Mouse (Mus musculus) A20 (cell line): ENCODE data around the gene Ankrd33b.

Experiments
- DNase-seq: peaks from one replicate; pipeline ENCODE4 v3.0.0-alpha.2; 2011; ENCODE audit warnings: low read depth, low spot score

Ankrd33b gene

GRCm38 (mm10) chr15:31368556-31368955, 1.0 kb upstream of the Ankrd33b start:
- peak; percentile 46 for DNase-seq

GRCm38 (mm10) chr15:31366596-31367480, 688 bp downstream of the Ankrd33b start:
- DNase-seq = peak; percentile 79

GRCm38 (mm10) chr15:31365720-31366591, 1.6 kb downstream of the Ankrd33b start:
- DNase-seq = peak; percentile 76

- DNase-seq = peak; percentile 47
Measured at GRCm38 (mm10) chr15:31365041-31365719, 2.3 kb downstream of the Ankrd33b start.

- no peak for DNase-seq
Measured at GRCm38 (mm10) chr15:31364396-31364795, 3.1 kb downstream of the Ankrd33b start.

GRCm38 (mm10) chr15:31363981-31364361, 3.6 kb downstream of the Ankrd33b start:
- DNase-seq = no peak

GRCm38 (mm10) chr15:31363241-31363980, 4.1 kb downstream of the Ankrd33b start:
- no peak for DNase-seq

GRCm38 (mm10) chr15:31361259-31361853, 6.2 kb downstream of the Ankrd33b start:
- no peak for DNase-seq

- no peak for DNase-seq
Measured at GRCm38 (mm10) chr15:31360593-31360992, 6.9 kb downstream of the Ankrd33b start.

- no peak for DNase-seq
Measured at GRCm38 (mm10) chr15:31359805-31360204, 7.7 kb downstream of the Ankrd33b start.

GRCm38 (mm10) chr15:31352494-31353279, 14.8 kb downstream of the Ankrd33b start:
- no peak for DNase-seq

GRCm38 (mm10) chr15:31349810-31350341, 17.6 kb downstream of the Ankrd33b start:
- peak; percentile 41 for DNase-seq

GRCm38 (mm10) chr15:31349046-31349445, 18.5 kb downstream of the Ankrd33b start:
- no peak for DNase-seq

- DNase-seq = peak; percentile 38
Measured at GRCm38 (mm10) chr15:31348241-31348640, 19.3 kb downstream of the Ankrd33b start.

- no peak for DNase-seq
Measured at GRCm38 (mm10) chr15:31346508-31346907, 21.0 kb downstream of the Ankrd33b start.

GRCm38 (mm10) chr15:31345366-31345765, 22.2 kb downstream of the Ankrd33b start:
- no peak for DNase-seq

- peak; percentile 93 for DNase-seq
Measured at GRCm38 (mm10) chr15:31344811-31345211, 22.7 kb downstream of the Ankrd33b start.

GRCm38 (mm10) chr15:31343602-31344001, 23.9 kb downstream of the Ankrd33b start:
- DNase-seq = no peak

GRCm38 (mm10) chr15:31342496-31342901, 25.0 kb downstream of the Ankrd33b start:
- DNase-seq = no peak

- DNase-seq = no peak
Measured at GRCm38 (mm10) chr15:31342001-31342400, 25.5 kb downstream of the Ankrd33b start.
